Mouse (Mus musculus): Measurements from ENCODE around the gene Prdm15. TPM values are rescaled to one million over a fixed set of nuclear protein-coding genes. Genes with fewer than 3 reads are reported as not detected.
A peak's percentile ranks its signal among the peaks of the same experiment; 100 is the strongest.

Gene Prdm15
- 7.9 and 9.1 TPM in 2 replicates for total RNA-seq (2012; rRNA removed)
- total RNA-seq (2014; rRNA removed) = 6.3 and 6.4 TPM in 2 replicates
- 6.8 and 7.3 TPM in 2 replicates for polyA plus RNA-seq (2012; ENCODE audit: insufficient read length, low read depth)

GRCm38 (mm10) chr16:97851741-97852319 lies at the start of gene Prdm15:
Prdm15 (minus strand) TSS chr16:97851850.
- Histone ChIP-seq H3K4me1 (ENCODE audit: control insufficient read depth in 1 of 2, insufficient read depth in 2 of 2) (peaks cover 19 to 48% of the 10 kb centered on the region in 2 experiments), H3K79me2 (replicated peaks; ENCODE audit: control insufficient read depth, extremely low read depth, insufficient read depth, poor library complexity, severe bottlenecking) (peaks cover 11% of the 10 kb centered on the region), H3K9me3 (replicated peaks; ENCODE audit: low read length) (no peaks in the 10 kb centered on the region), H3K4me2 (ENCODE audit: insufficient read depth, low read depth, poor library complexity, severe bottlenecking) (peak within 1 kb of the TSS; percentile 84), H3K9ac (ENCODE audit: insufficient read depth, low read depth) (peak within 1 kb of the TSS; percentile 94), H3K27ac (ENCODE audit: insufficient read depth, low read depth) (peak within 1 kb of the TSS; percentile 77), H3K36me3 (replicated peaks in 1 of 2; ENCODE audit: control insufficient read depth in 1 of 2, insufficient read depth in 1 of 2, low read length in 1 of 2) (peaks cover 2 to 29% of the 10 kb centered on the region in 2 experiments), H3K4me3 (replicated peaks in 1 of 3; ENCODE audit: low read depth in 2 of 3, low read length in 2 of 3, poor library complexity in 1 of 3) (peak within 1 kb of the TSS; percentile 67 to 92 (median 86)), H3K27me3 (replicated peaks) (no peaks in the 10 kb centered on the region)
- in situ Hi-C loops (cut with MboI; ENCODE audit: low pct_ligation_motif_present, low pct_unique_long_range_greater_than_20kb, low sequenced_read_pairs) = no loop called here
- peak; percentile 78 for DNase-seq (ENCODE audit: extremely low read depth)
- dilution Hi-C loops (cut with MboI; ENCODE audit: extremely low pct_ligation_motif_present, extremely low pct_unique_long_range_greater_than_20kb, low sequenced_read_pairs) = no loop called here
- TF ChIP-seq JUN (IDR thresholded peaks at IDR 0.05; ENCODE audit: insufficient read depth, low read depth, low read length) (no peak), MAZ (IDR thresholded peaks at IDR 0.05; ENCODE audit: low read depth, low read length) (peak; percentile 95), NRF1 (IDR thresholded peaks at IDR 0.05; ENCODE audit: low read depth, low read length) (peak; percentile 77), MAFK (IDR thresholded peaks at IDR 0.05; ENCODE audit: insufficient replicate concordance, low read length) (no peak), KAT2A (IDR thresholded peaks at IDR 0.05; ENCODE audit: insufficient replicate concordance, low read length) (peak; percentile 91; the same call in 1 of the 2 replicates), CHD1 (IDR thresholded peaks at IDR 0.05; ENCODE audit: low read depth, low read length) (no peak), CTCF (conservative IDR thresholded peaks at IDR 0.05 in 1 of 2, IDR thresholded peaks at IDR 0.05 in 1 of 2; ENCODE audit: low read depth in 2 of 2, low read length in 2 of 2) (no peak), POLR2A (IDR thresholded peaks at IDR 0.05; ENCODE audit: low read depth, low read length) (peak; percentile 82), RCOR1 (conservative IDR thresholded peaks at IDR 0.05; ENCODE audit: low read depth, low read length) (no peak), POLR2AphosphoS2 (IDR thresholded peaks at IDR 0.05; ENCODE audit: low read depth, low read length) (no peak), UBTF (IDR thresholded peaks at IDR 0.05; ENCODE audit: low read depth, low read length) (no peak), SMC3 (IDR thresholded peaks at IDR 0.05; ENCODE audit: low read depth, low read length) (no peak), MAX (IDR thresholded peaks at IDR 0.05; ENCODE audit: low read length) (peak; percentile 26; the same call in 1 of the 2 replicates), E2F4 (IDR thresholded peaks at IDR 0.05; ENCODE audit: insufficient replicate concordance, low read depth, low read length) (no peak), EP300 (IDR thresholded peaks at IDR 0.05; ENCODE audit: low read length) (no peak), ELF1 (IDR thresholded peaks at IDR 0.05; ENCODE audit: low read depth, low read length) (peak; percentile 80), SIN3A (IDR thresholded peaks at IDR 0.05; ENCODE audit: low read length) (peak; percentile 95), MXI1 (IDR thresholded peaks at IDR 0.05; ENCODE audit: low read depth, low read length) (peak; percentile 83), ETS1 (conservative IDR thresholded peaks at IDR 0.05; ENCODE audit: low read depth, low read length) (no peak), GABPA (IDR thresholded peaks at IDR 0.05; ENCODE audit: insufficient replicate concordance, low read depth, low read length) (no peak; the same call in 1 of the 2 replicates), NELFE (IDR thresholded peaks at IDR 0.05; ENCODE audit: low read depth, low read length) (peak; percentile 75; the same call in 1 of the 2 replicates), BHLHE40 (IDR thresholded peaks at IDR 0.05; ENCODE audit: low read depth, low read length) (no peak; the same call in 1 of the 2 replicates), JUND (conservative IDR thresholded peaks at IDR 0.05; ENCODE audit: low read depth, low read length) (no peak), TBP (conservative IDR thresholded peaks at IDR 0.05; ENCODE audit: low read depth, low read length) (0 out of 2 replicates have a peak, but pooled peaks have one; percentile 44), USF1 (IDR thresholded peaks at IDR 0.05; ENCODE audit: low read depth, low read length) (no peak), HCFC1 (IDR thresholded peaks at IDR 0.05; ENCODE audit: low read depth, low read length) (peak; percentile 96), MYC (IDR thresholded peaks at IDR 0.05; ENCODE audit: low read depth, low read length) (no peak), ZKSCAN1 (IDR thresholded peaks at IDR 0.05; ENCODE audit: borderline replicate concordance, low read depth, low read length) (no peak), MEF2A (IDR thresholded peaks at IDR 0.05; ENCODE audit: borderline replicate concordance, low read depth, low read length) (peak; percentile 57; the same call in 1 of the 2 replicates), ZMIZ1 (IDR thresholded peaks at IDR 0.05; ENCODE audit: low read depth, low read length) (peak; percentile 13; the same call in 1 of the 2 replicates), TCF12 (IDR thresholded peaks at IDR 0.05; ENCODE audit: low read depth, low read length) (peak; percentile 73; the same call in 1 of the 2 replicates), ZNF384 (IDR thresholded peaks at IDR 0.05; ENCODE audit: low read depth, low read length) (no peak), RAD21 (IDR thresholded peaks at IDR 0.05; ENCODE audit: low read depth, low read length) (no peak), ZC3H11A (IDR thresholded peaks at IDR 0.05; ENCODE audit: low read depth, low read length) (no peak), IRF4 (IDR thresholded peaks at IDR 0.05; ENCODE audit: low read depth, low read length) (no peak; the same call in none of the 2 replicates), USF2 (conservative IDR thresholded peaks at IDR 0.05; ENCODE audit: low read depth, low read length) (no peak), CHD2 (IDR thresholded peaks at IDR 0.05; ENCODE audit: low read length) (no peak), PAX5 (IDR thresholded peaks at IDR 0.05; ENCODE audit: low read length) (no peak)

Data from CH12.LX (cell line).